Mouse (Mus musculus): ENCODE results near the gene Chst3. TPM values are rescaled to one million over a fixed set of nuclear protein-coding genes. Genes with fewer than 3 reads are reported as not detected.
A peak's percentile ranks its signal among the peaks of the same experiment; 100 is the strongest.

The Chst3 gene
- polyA plus RNA-seq (2016; fragmentation: Nextera tagmentation; extraction: Ambion mirVana): 1.8 and 1.9 TPM in 2 replicates

DNA sequence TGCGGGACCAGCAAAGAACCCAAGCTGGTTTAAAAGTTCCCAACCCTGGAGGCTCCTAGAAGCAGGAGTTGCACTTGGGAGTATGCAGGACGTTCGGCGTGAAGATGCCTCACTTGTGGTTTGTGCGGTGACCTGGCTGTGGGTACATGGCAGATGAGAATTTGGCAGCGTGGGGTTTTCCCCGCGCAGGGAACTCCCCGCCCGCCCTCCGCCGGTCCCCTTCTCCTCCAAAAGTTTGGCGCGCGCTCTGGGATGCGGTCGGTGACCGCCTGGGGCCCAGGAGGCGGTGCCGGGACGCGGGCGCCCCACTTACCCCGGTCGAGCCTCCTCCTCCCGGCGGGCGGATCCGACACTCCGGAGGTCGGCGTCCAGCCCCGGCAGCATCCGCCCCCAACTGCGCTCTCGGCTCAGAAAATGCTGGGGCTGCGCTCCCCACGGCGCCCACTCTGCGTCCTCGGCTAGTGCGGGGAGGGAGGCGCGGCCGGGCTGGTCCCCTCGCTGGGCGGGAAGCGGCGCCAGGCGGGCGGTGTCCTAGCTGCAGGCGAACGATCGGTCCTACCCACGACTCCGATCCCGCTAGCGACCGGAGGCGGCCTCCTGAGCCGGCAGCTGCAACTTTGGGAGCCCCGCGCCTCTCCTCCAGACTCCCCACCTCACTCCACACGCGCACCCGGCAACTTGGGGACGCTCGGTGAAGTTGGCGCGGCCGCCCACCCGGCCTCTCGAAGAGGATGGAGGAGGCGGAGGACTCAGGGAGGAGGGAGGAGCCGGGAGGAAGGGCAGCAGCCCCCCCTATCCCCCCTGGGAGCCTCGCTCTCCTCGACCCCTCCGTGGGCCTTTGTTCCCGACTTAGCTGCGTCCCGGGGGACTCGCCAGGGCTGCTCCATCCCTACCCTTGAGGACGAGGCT lies at the start of gene Chst3:
Gene Chst3 (minus strand): TSS at position 670 of the 909 bp plus-strand sequence.
- peaks cover 29% of the 10 kb centered on the region for H3K4me1 ChIP-seq
- under 1% methylated on average over 83 of the region's 83 CpGs for WGBS

GRCm38 (mm10) chr10:60268738-60269137 lies 49.7 kb upstream of the Chst3 start:
- 88% methylated on average over 11 of the region's 11 CpGs for WGBS
- Histone ChIP-seq H3K27me3 (replicated peaks; ENCODE audit: low read depth, poor library complexity, severe bottlenecking) (no peaks in the 10 kb centered on the region), H3K4me1 (peaks cover 14% of the 10 kb centered on the region)

More for the DNA sequence above, at the start of gene Chst3:
- H3K36me3 ChIP-seq (replicated peaks): no peaks in the 10 kb centered on the region
- peak; percentile 78 for DNase-seq (ENCODE audit: low spot score)
- H3K4me3 ChIP-seq: peak within 1 kb of the TSS; percentile 85
- H3K27ac ChIP-seq (replicated peaks): peak within 1 kb of the TSS; percentile 92
- no peaks in the 10 kb centered on the region for H3K9me3 ChIP-seq
- H3K27me3 ChIP-seq (replicated peaks; ENCODE audit: low read depth, poor library complexity, severe bottlenecking): peaks cover 53% of the 10 kb centered on the region

DNA sequence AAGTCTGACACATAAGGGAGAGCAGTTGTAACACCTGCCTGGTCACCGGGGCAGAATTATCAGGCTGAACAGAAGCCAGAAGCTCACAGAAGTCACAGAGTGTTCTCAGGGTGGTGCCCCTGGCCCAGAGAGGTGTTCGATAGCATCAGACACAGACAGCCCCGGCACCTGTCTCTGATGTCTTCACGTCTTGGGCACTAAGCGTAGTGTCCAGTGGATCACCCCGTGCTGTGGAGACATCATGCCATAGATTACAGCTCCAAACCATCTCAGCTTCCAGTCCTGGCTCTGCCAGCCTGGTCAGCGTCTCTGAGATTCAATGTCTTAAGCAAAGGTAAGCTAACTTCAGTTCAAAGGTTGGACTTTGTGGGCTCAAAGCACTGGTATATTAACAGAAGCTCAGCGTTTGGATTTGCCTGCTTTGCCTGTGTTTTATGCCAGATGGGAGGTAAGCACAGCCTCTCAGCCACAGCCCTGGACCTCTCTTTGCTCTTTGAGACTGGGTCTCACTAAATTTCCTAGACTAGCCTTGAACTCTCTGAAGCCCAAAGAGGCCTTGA lies 47.9 kb upstream of the Chst3 start:
- peaks cover 12% of the 10 kb centered on the region for H3K4me1 ChIP-seq
- H3K27ac ChIP-seq (replicated peaks): no peak overlapping the region
- WGBS: 88% methylated on average over 8 of the region's 8 CpGs
- H3K27me3 ChIP-seq (replicated peaks; ENCODE audit: low read depth, poor library complexity, severe bottlenecking): no peaks in the 10 kb centered on the region
- no peaks in the 10 kb centered on the region for H3K9me3 ChIP-seq
- DNase-seq (ENCODE audit: low spot score): no peak
- H3K4me3 ChIP-seq: no peak overlapping the region
- H3K36me3 ChIP-seq (replicated peaks): no peaks in the 10 kb centered on the region

More at GRCm38 (mm10) chr10:60268738-60269137, 49.7 kb upstream of the Chst3 start:
- Histone ChIP-seq H3K9me3 (no peaks in the 10 kb centered on the region), H3K36me3 (replicated peaks) (no peaks in the 10 kb centered on the region), H3K27ac (replicated peaks) (no peak overlapping the region), H3K4me3 (no peak overlapping the region)
- no peak for DNase-seq (ENCODE audit: low spot score)

DNA sequence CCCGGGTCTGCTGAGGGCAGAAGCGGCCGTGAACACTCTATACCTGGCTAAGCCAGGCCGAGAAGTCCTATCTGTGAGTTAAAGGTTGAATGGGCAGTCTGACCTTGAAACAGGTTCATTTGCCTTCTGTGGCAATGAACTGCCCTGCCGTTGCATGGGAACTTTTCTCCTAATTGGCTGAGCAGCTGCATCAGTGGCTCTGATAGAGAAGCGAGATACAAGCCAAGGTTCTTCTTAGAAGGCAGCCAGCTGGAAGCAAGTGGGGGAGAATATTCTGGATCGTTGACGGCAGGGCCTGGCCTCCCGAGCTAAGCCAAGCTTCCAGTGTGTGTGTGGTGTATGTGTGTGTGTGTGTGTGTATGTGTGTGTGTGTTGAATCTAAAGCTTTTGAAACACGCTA lies 46.2 kb upstream of the Chst3 start:
- Histone ChIP-seq H3K9me3 (no peaks in the 10 kb centered on the region), H3K36me3 (replicated peaks) (no peaks in the 10 kb centered on the region), H3K4me1 (peaks cover 15% of the 10 kb centered on the region), H3K27me3 (replicated peaks; ENCODE audit: low read depth, poor library complexity, severe bottlenecking) (no peaks in the 10 kb centered on the region), H3K4me3 (no peak overlapping the region), H3K27ac (replicated peaks) (no peak overlapping the region)
- 85% methylated on average over 10 of the region's 10 CpGs for WGBS
- DNase-seq (ENCODE audit: low spot score): no peak

GRCm38 (mm10) chr10:60263351-60263750 lies 44.3 kb upstream of the Chst3 start:
- H3K27me3 ChIP-seq (replicated peaks; ENCODE audit: low read depth, poor library complexity, severe bottlenecking): no peaks in the 10 kb centered on the region
- WGBS: 86% methylated on average over 7 of the region's 7 CpGs
- no peak for DNase-seq (ENCODE audit: low spot score)
- no peak overlapping the region for H3K4me3 ChIP-seq
- H3K9me3 ChIP-seq: no peaks in the 10 kb centered on the region
- no peaks in the 10 kb centered on the region for H3K36me3 ChIP-seq (replicated peaks)
- 0 out of 2 replicates have a peak overlapping the region, but pooled peaks have one; percentile 19 for H3K27ac ChIP-seq (replicated peaks)
- H3K4me1 ChIP-seq: peaks cover 9% of the 10 kb centered on the region; the same call in 1 of the 2 replicates

GRCm38 (mm10) chr10:60262386-60262785 lies 43.3 kb upstream of the Chst3 start:
- H3K4me3 ChIP-seq: no peak overlapping the region
- WGBS: 74% methylated on average over 3 of the region's 3 CpGs
- 0 out of 2 replicates have a peak overlapping the region, but pooled peaks have one; percentile 40 for H3K27ac ChIP-seq (replicated peaks)
- no peaks in the 10 kb centered on the region for H3K9me3 ChIP-seq
- DNase-seq (ENCODE audit: low spot score): peak; percentile 29
- peaks cover 9% of the 10 kb centered on the region; the same call in 1 of the 2 replicates for H3K4me1 ChIP-seq
- H3K36me3 ChIP-seq (replicated peaks): no peaks in the 10 kb centered on the region
- H3K27me3 ChIP-seq (replicated peaks; ENCODE audit: low read depth, poor library complexity, severe bottlenecking): no peaks in the 10 kb centered on the region

DNA sequence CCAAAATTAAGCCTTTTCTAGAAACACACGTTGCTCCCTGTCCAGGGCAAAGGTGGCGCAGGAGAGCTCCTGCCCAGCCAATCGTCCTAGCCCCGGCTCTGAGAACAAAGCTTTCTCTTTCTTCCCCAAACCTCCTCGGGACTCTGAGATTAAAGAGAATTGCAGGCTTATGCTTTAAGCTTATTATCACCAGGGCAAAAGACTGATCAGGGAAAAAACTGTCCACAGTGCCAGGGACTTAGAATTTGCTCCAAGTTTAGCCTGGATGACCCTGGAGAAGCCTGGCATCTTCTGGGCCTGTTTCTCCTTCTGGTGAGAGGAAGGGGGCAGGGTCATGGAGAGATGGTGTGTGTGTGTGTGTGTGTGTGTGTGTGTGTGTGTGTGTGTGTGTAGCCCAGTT lies 42.5 kb upstream of the Chst3 start:
- Histone ChIP-seq H3K27ac (replicated peaks) (no peak overlapping the region), H3K9me3 (no peaks in the 10 kb centered on the region)
- 23% methylated on average over 5 of the region's 5 CpGs for WGBS

DNA sequence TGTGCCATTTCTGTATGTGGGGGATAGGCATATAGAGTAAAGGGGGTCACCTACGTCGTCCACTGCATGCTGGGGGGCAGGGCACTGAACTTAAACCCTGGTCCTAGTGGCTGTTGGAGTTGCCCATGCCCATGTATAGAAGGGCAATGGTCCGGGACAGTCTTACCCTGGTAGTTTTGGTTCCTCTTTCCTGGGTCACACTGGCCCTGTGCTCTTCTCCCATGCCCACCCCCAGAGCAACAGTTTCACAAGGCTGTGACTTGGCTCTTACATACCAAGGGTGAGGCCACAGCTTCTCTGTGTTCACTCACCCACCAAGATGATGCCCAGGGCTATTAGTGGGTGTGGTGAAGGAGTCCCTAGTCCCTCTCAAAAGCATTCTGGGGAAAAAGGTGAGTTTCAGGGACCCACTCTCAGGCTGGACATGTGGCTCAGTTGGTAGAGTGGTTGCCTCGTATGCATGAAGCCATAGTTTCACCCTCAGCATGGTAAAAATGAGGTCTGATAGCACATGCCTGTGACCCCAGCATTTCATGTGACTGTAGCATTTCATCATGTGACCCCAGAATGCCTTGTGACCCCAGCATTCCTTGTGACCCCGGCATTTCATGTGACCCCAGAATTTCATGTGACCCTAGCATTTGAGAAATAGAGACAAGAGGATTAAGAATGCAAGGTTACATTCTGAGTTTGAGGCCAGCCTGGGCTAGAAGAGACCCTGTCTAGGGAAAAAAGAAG lies 41.7 kb upstream of the Chst3 start:
- Histone ChIP-seq H3K4me1 (peaks cover 9% of the 10 kb centered on the region; the same call in 1 of the 2 replicates), H3K27me3 (replicated peaks; ENCODE audit: low read depth, poor library complexity, severe bottlenecking) (no peaks in the 10 kb centered on the region), H3K36me3 (replicated peaks) (no peaks in the 10 kb centered on the region), H3K27ac (replicated peaks) (no peak overlapping the region), H3K9me3 (no peaks in the 10 kb centered on the region), H3K4me3 (no peak overlapping the region)
- no peak for DNase-seq (ENCODE audit: low spot score)
- 82% methylated on average over 5 of the region's 5 CpGs for WGBS

More for the DNA sequence above, 42.5 kb upstream of the Chst3 start:
- H3K4me3 ChIP-seq: no peak overlapping the region
- H3K36me3 ChIP-seq (replicated peaks): no peaks in the 10 kb centered on the region
- H3K4me1 ChIP-seq: peaks cover 9% of the 10 kb centered on the region; the same call in 1 of the 2 replicates
- no peaks in the 10 kb centered on the region for H3K27me3 ChIP-seq (replicated peaks; ENCODE audit: low read depth, poor library complexity, severe bottlenecking)
- no peak for DNase-seq (ENCODE audit: low spot score)

GRCm38 (mm10) chr10:60257261-60257825 lies 38.3 kb upstream of the Chst3 start:
- Histone ChIP-seq H3K36me3 (replicated peaks) (no peaks in the 10 kb centered on the region), H3K27ac (replicated peaks) (no peak overlapping the region), H3K4me1 (peaks cover 9% of the 10 kb centered on the region), H3K27me3 (replicated peaks; ENCODE audit: low read depth, poor library complexity, severe bottlenecking) (no peaks in the 10 kb centered on the region), H3K4me3 (no peak overlapping the region), H3K9me3 (no peaks in the 10 kb centered on the region)
- DNase-seq (ENCODE audit: low spot score): peak; percentile 26
- 60% methylated on average over 16 of the region's 16 CpGs for WGBS

- no peak for DNase-seq (ENCODE audit: low spot score)
- no peak overlapping the region for H3K4me3 ChIP-seq
- H3K27me3 ChIP-seq (replicated peaks; ENCODE audit: low read depth, poor library complexity, severe bottlenecking): no peaks in the 10 kb centered on the region
- 80% methylated on average over 6 of the region's 6 CpGs for WGBS
- H3K27ac ChIP-seq (replicated peaks): no peak overlapping the region
- no peaks in the 10 kb centered on the region for H3K9me3 ChIP-seq
- no peaks in the 10 kb centered on the region for H3K36me3 ChIP-seq (replicated peaks)
- H3K4me1 ChIP-seq: peaks cover 8% of the 10 kb centered on the region
Measured at GRCm38 (mm10) chr10:60256088-60256487, 37.0 kb upstream of the Chst3 start.

GRCm38 (mm10) chr10:60252606-60253005 lies 33.5 kb upstream of the Chst3 start:
- no peaks in the 10 kb centered on the region for H3K36me3 ChIP-seq (replicated peaks)
- H3K4me3 ChIP-seq: no peak overlapping the region
- WGBS: 62% methylated on average over 4 of the region's 4 CpGs
- peaks cover 8% of the 10 kb centered on the region for H3K4me1 ChIP-seq
- no peak for DNase-seq (ENCODE audit: low spot score)
- no peaks in the 10 kb centered on the region for H3K9me3 ChIP-seq
- H3K27ac ChIP-seq (replicated peaks): no peak overlapping the region
- H3K27me3 ChIP-seq (replicated peaks; ENCODE audit: low read depth, poor library complexity, severe bottlenecking): no peaks in the 10 kb centered on the region

DNA sequence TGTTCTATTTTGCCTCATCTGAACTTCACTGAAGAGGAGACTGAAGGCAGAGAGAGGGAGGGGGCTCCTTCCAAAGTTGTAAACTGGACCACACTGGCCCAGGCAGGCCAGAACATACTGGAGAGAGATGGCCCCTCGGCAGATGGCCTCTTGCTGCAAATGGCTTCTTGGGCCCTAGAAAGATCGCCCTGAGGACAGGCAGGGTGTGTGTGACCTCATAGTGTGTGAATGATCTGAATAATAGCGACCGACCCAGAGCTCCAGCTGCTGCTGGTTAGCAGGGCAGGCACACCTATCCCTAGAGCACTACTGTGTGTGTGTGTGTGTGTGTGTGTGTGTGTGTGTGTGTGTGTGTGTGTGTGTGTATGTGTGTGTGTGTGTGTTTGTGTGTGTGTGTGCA lies 33.1 kb upstream of the Chst3 start:
- Histone ChIP-seq H3K9me3 (no peaks in the 10 kb centered on the region), H3K4me3 (no peak overlapping the region), H3K36me3 (replicated peaks) (no peaks in the 10 kb centered on the region), H3K27me3 (replicated peaks; ENCODE audit: low read depth, poor library complexity, severe bottlenecking) (no peaks in the 10 kb centered on the region), H3K27ac (replicated peaks) (no peak overlapping the region), H3K4me1 (peaks cover 8% of the 10 kb centered on the region)
- DNase-seq (ENCODE audit: low spot score): no peak
- 74% methylated on average over 4 of the region's 4 CpGs for WGBS
